Mouse (Mus musculus) ES-Bruce4 (cell line): ENCODE data around the gene Pkm.

Experiments
- CTCF ChIP-seq: IDR thresholded peaks from one replicate; pipeline ENCODE4 v1.8.1; 2011; ENCODE audit warnings: low read depth, low read length
- EP300 ChIP-seq: IDR thresholded peaks from 2 replicates; pipeline ENCODE4 v1.6.1; 2011; ENCODE audit warnings: low read depth, low read length; ENCODE audit not compliant: insufficient read depth
- POLR2A ChIP-seq: IDR thresholded peaks from one replicate; pipeline ENCODE4 v1.8.1; 2011; ENCODE audit warnings: low read length; ENCODE audit not compliant: insufficient read depth

DNA sequence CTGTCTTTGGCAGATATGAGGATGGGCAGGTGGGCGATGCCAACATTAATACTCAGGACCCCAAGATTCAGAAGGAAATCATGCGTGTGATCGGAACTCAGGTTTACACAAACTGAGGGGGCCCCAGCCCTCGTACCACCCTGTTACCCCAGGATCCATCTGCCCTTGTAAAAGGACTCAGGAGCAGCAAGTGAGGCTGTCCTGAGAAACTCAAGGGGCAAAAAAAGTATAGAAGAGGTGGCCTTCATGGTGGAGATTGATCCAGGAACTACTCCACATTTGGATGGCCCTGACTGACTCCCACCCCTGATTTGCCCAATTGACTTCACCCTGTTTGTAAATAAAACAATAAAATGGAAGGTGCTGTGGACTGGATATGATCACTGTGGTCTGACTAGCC lies 6.3 kb upstream of the Pkm start:
- TF ChIP-seq EP300, result no peak
- TF ChIP-seq POLR2A, result no peak
- TF ChIP-seq CTCF, result no peak
